Mouse (Mus musculus) ovary, adult 2 months (tissue): ENCODE data around the gene Scgb2b17. TPM values are rescaled to one million over a fixed set of nuclear protein-coding genes. Genes with fewer than 3 reads are reported as not detected.

Experiments used
- polyA plus RNA-seq: library from polyadenylated mRNA; depleted of rRNA; stranded (reverse); fragments of >200 nt; gene quantifications from 2 replicates; pipeline ENCODE4 v1.2.3, GENCODE M21; 2012; rRNA removed

The Scgb2b17 gene
- not detected in 2 replicates for polyA plus RNA-seq

GRCm38 (mm10) chr7:33056461-33056860 is at the start of gene Scgb2b17:
TSS of gene Scgb2b17 (minus strand) at chr7:33056561.

GRCm38 (mm10) chr7:33063149-33063548 is 6.8 kb upstream of the Scgb2b17 start, which contains the start of gene Scgb1b17:
TSS of gene Scgb1b17 (plus strand) at chr7:33063449.

Other genes starting within 250 kb of the Scgb2b17 start
- gene Scgb2b15, start 226.9 kb downstream of the Scgb2b17 start, polyA plus RNA-seq: not detected in 2 replicates
- not detected in 2 replicates for gene Scgb1b15, start 220.0 kb downstream of the Scgb2b17 start, polyA plus RNA-seq
- gene Scgb1b17, start 6.9 kb upstream of the Scgb2b17 start, polyA plus RNA-seq: not detected in 2 replicates
- not detected in 2 replicates for gene Scgb2b18, start 117.3 kb upstream of the Scgb2b17 start, polyA plus RNA-seq
- gene Scgb1b18, start 129.0 kb upstream of the Scgb2b17 start, polyA plus RNA-seq: not detected in 2 replicates
- not detected in 2 replicates for gene Scgb2b19, start 223.8 kb upstream of the Scgb2b17 start, polyA plus RNA-seq
- not detected in 2 replicates for gene Scgb1b19, start 230.7 kb upstream of the Scgb2b17 start, polyA plus RNA-seq